Mouse (Mus musculus) spleen, adult 2 months (tissue): ENCODE data around the gene C130026I21Rik.
"Not testable (repeated sequence)": the region's sequence is repeated elsewhere in the genome, so short reads cannot be mapped to it uniquely, and the experiment has no call there.

ENCODE experiments used
- CTCF ChIP-seq: fragments of 200-500 bp; IDR thresholded peaks from 2 replicates; pipeline ENCODE4 v1.5.1; 2011; ENCODE audit warnings: mild to moderate bottlenecking, inconsistent platforms; ENCODE audit not compliant: insufficient read depth, insufficient read length, insufficient replicate concordance; ENCODE audit errors: extremely low read depth
- POLR2A ChIP-seq: fragments of 200-500 bp; IDR thresholded peaks from 2 replicates; pipeline ENCODE4 v1.6.1; 2011; ENCODE audit warnings: low read depth, low read length, inconsistent platforms

- TF ChIP-seq CTCF, POLR2A: not testable (repeated sequence)
These were observed 27.3 kb downstream of the C130026I21Rik start for GRCm38 (mm10) chr1:85243023-85243422.
